ENCODE assay signal across 11 mouse cellular contexts in the genomic region with DNA sequence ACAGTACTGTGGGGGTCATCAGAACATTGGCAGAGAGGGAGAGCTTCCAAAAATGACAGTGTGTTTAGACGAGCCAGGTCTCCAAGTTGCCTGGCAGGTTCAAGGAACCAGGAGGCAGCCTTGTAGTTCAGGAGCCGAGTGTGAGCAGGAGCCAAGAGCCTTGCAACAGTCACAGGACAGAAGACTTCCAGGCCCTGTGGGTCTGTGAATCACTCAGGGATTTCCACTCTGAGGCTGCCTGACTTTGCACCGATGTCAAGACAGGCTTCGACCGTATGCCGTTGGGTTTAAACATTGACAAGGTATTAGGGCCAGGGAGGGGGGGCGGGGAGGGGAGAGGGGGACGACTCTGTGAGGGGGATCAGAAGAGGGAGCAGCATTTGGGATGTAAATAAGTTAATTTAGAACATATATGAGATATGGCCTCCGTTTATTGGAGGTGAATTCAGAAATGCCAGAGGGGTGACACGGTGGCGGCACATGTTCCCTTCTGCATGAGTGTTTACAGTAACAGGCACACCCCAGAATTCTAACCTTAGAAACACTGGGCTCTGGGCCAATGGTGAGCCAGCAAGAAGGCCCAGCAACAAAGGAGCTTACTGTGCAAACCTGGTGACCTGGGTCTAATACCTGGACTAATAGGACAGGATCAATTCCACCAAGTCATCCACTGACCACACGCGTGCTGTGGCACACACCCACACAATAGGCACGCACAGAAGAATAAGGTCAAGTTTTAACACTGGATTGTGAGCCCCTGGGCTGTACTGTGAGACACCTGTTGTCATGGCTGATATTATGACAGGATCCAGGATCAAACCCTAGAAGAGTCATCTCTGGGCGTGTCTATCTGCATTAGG. TPM values are rescaled to one million over a fixed set of nuclear protein-coding genes. Genes with fewer than 3 reads are reported as not detected.
A peak's percentile ranks its signal among the peaks of the same experiment; 100 is the strongest.
DNase-seq lines count a peak whose midpoint lies in the region; ATAC-seq and TF ChIP-seq lines count a peak whose summit lies in the region.
"Had no signal": no experiment of that assay in that cellular context is flagged by ENCODE, and none has a peak within 500 bp of the region (broad histone marks: within the 10 kb centered on the region; RNA-seq: fewer than 3 reads in every experiment).

No protein-coding gene starts in this region.

- no peak overlapping the region for H3K9ac ChIP-seq in midbrain, embryonic 13.5 days (replicated peaks)
- H3K9ac ChIP-seq: limb, embryonic 15.5 days had no signal

- no peak overlapping the region for H3K27ac ChIP-seq in midbrain, embryonic 13.5 days
- H3K27ac ChIP-seq: limb, embryonic 15.5 days had no signal

- no peak overlapping the region for H3K4me3 ChIP-seq in midbrain, embryonic 13.5 days (replicated peaks)
- H3K4me3 ChIP-seq: limb, embryonic 15.5 days had no signal

- DNase-seq in adrenal gland, postnatal 14 days: peak; percentile 50
- DNase-seq in adrenal gland, adult 8-10 months: no peak
- DNase-seq in Patski (ENCODE audit: low read depth, low spot score): peak; percentile 74
- peak; percentile 82 for DNase-seq in kidney, postnatal 10 days
- peak; percentile 62 for DNase-seq in lung, postnatal 10 days
- no peak for DNase-seq in embryo, embryonic 11 days
- DNase-seq in right cerebral cortex, adult 18-20 months: no peak
- DNase-seq: gastrocnemius, postnatal 25 days had no signal

- no peaks in the 10 kb centered on the region for H3K9me3 ChIP-seq in midbrain, embryonic 13.5 days
- H3K9me3 ChIP-seq: limb, embryonic 15.5 days had no signal

- WGBS in midbrain, embryonic 13.5 days: 92% methylated on average over 15 of the region's 15 CpGs

- no peaks in the 10 kb centered on the region for H3K27me3 ChIP-seq in Patski
- no peaks in the 10 kb centered on the region for H3K27me3 ChIP-seq in midbrain, embryonic 13.5 days
- H3K27me3 ChIP-seq: limb, embryonic 15.5 days had no signal

- no peak overlapping the region for H3K4me2 ChIP-seq in midbrain, embryonic 13.5 days (replicated peaks)
- H3K4me2 ChIP-seq: limb, embryonic 15.5 days had no signal

- CTCF ChIA-PET in Patski (lab: Charles Lee): interaction anchor here (1.3 to 1.4 kb wide), 2 partner anchors 15 to 34 kb away, joined by 3 to 4 read pairs; no protein-coding TSS in a partner anchor

- TF ChIP-seq CTCF in Patski (IDR thresholded peaks at IDR 0.05): no peak

- peaks cover 2% of the 10 kb centered on the region for H3K4me1 ChIP-seq in midbrain, embryonic 13.5 days (replicated peaks)
- H3K4me1 ChIP-seq: limb, embryonic 15.5 days had no signal

- POLR2A ChIA-PET in Patski (lab: Charles Lee): no interaction called here

- ATAC-seq in Patski: peak; percentile 58
- ATAC-seq in midbrain, embryonic 13.5 days: no peak
- ATAC-seq: inflammation-experienced regulatory T-cells, adult 6 months had no signal

- in situ Hi-C loops in Patski (cut with MboI; ENCODE audit: low pct_unique_long_range_greater_than_20kb): loop anchor here (25.0 kb wide), 1 partner anchor 842 kb away; no protein-coding TSS in a partner anchor

- H3K36me3 ChIP-seq in midbrain, embryonic 13.5 days: peaks cover 43% of the 10 kb centered on the region

RNA-seq across cellular contexts. Expression of gene Pebp1, which starts 8.4 kb away (rescaled TPM):
- 832 and 835 TPM in 2 replicates for total RNA-seq in adrenal gland, postnatal 14 days (2021)
- total RNA-seq in adrenal gland, adult 8-10 months (2022): 1,000 to 10,000 TPM; 1,354 to 1,788 (median 1,543) TPM
- polyA plus RNA-seq in Patski (2021): 829 TPM
- 1,014 and 1,066 TPM in 2 replicates for polyA plus RNA-seq in midbrain, embryonic 13.5 days (2015; fragmentation: Nextera tagmentation; extraction: Ambion mirVana)

RNA-seq across cellular contexts. Expression of gene Vsig10, which starts 39.8 kb away (rescaled TPM):
- total RNA-seq in adrenal gland, postnatal 14 days (2021): 18.5 and 21.6 TPM in 2 replicates
- 10 to 100 TPM; 22.2 to 64.9 (median 42.7) TPM for total RNA-seq in adrenal gland, adult 8-10 months (2022)
- 46.8 TPM for polyA plus RNA-seq in Patski (2021)
- 2.3 TPM in 2 replicates for polyA plus RNA-seq in midbrain, embryonic 13.5 days (2015; fragmentation: Nextera tagmentation; extraction: Ambion mirVana)

Comparison
In these comparisons a context has a peak if more than half of its experiments do, and no peak if none do; other contexts are left out.
1. DNase-seq: peak in adrenal gland, postnatal 14 days (single experiment), Patski (single experiment), kidney, postnatal 10 days (single experiment) and lung, postnatal 10 days (single experiment); none in adrenal gland, adult 8-10 months (single experiment), embryo, embryonic 11 days (single experiment) and right cerebral cortex, adult 18-20 months (single experiment).